In genomic region chr7:38086401-38086800, GRCm38 (mm10) we compare ENCODE assay signal across 9 mouse cellular contexts. TPM values are rescaled to one million over a fixed set of nuclear protein-coding genes. Genes with fewer than 3 reads are reported as not detected.
DNase-seq lines count a peak whose midpoint lies in the region; ATAC-seq and TF ChIP-seq lines count a peak whose summit lies in the region.
"Had no signal": no experiment of that assay in that cellular context is flagged by ENCODE, and none has a peak within 500 bp of the region (broad histone marks: within the 10 kb centered on the region; RNA-seq: fewer than 3 reads in every experiment).

No protein-coding gene starts in this region.

- H3K4me3 ChIP-seq in hindbrain, embryonic 13.5 days: no peak overlapping the region
- H3K4me3 ChIP-seq in hindbrain, postnatal 0 days (ENCODE audit: low read length): no peak overlapping the region
- no peak overlapping the region for H3K4me3 ChIP-seq in limb, embryonic 15.5 days

- H3K4me1 ChIP-seq in hindbrain, embryonic 13.5 days (replicated peaks): peaks cover 16% of the 10 kb centered on the region
- H3K4me1 ChIP-seq in hindbrain, postnatal 0 days (ENCODE audit: insufficient read depth, low read length): peaks cover 8% of the 10 kb centered on the region
- peaks cover 30% of the 10 kb centered on the region for H3K4me1 ChIP-seq in limb, embryonic 15.5 days

- H3K27me3 ChIP-seq in hindbrain, embryonic 13.5 days: peaks cover 30% of the 10 kb centered on the region
- H3K27me3 ChIP-seq in hindbrain, postnatal 0 days (ENCODE audit: insufficient read depth, low read length): no peaks in the 10 kb centered on the region
- H3K27me3 ChIP-seq in limb, embryonic 15.5 days: no peaks in the 10 kb centered on the region

- no peak overlapping the region for H3K27ac ChIP-seq in hindbrain, embryonic 13.5 days
- H3K27ac ChIP-seq in hindbrain, postnatal 0 days: no peak overlapping the region
- peak overlapping the region; percentile 81 for H3K27ac ChIP-seq in limb, embryonic 15.5 days

- 42% methylated on average over 8 of the region's 8 CpGs for WGBS in hindbrain, embryonic 13.5 days
- 37% methylated on average over 8 of the region's 8 CpGs for WGBS in hindbrain, postnatal 0 days
- 43% methylated on average over 8 of the region's 8 CpGs for WGBS in limb, embryonic 15.5 days

- peak overlapping the region; percentile 74; the same call in 1 of the 2 replicates for H3K4me2 ChIP-seq in hindbrain, embryonic 13.5 days
- H3K4me2 ChIP-seq in hindbrain, postnatal 0 days (ENCODE audit: low read depth, low read length): no peak overlapping the region
- H3K4me2 ChIP-seq in limb, embryonic 15.5 days: no peak overlapping the region

- H3K36me3 ChIP-seq in hindbrain, embryonic 13.5 days: no peaks in the 10 kb centered on the region
- H3K36me3 ChIP-seq in hindbrain, postnatal 0 days (ENCODE audit: insufficient read depth, low read length): no peaks in the 10 kb centered on the region
- H3K36me3 ChIP-seq in limb, embryonic 15.5 days: no peaks in the 10 kb centered on the region

- no peak for TF ChIP-seq CTCF in hindbrain, postnatal 0 days (IDR thresholded peaks at IDR 0.05; ENCODE audit: low read depth)

- ATAC-seq in hindbrain, embryonic 13.5 days (ENCODE audit: low FRiP score): no peak
- ATAC-seq in hindbrain, postnatal 0 days: no peak
- no peak for ATAC-seq in limb, embryonic 15.5 days (ENCODE audit: insufficient number of reproducible peaks, low FRiP score, low TSS enrichment, low read depth)
- ATAC-seq in megakaryocyte progenitor cell, adult 5-6 weeks (replicated peaks; ENCODE audit: poor library complexity): no peak

- 0 out of 2 replicates have a peak overlapping the region, but pooled peaks have one; percentile 14 for H3K9ac ChIP-seq in hindbrain, embryonic 13.5 days
- H3K9ac ChIP-seq in hindbrain, postnatal 0 days (replicated peaks; ENCODE audit: low read length): no peak overlapping the region
- no peak overlapping the region for H3K9ac ChIP-seq in limb, embryonic 15.5 days
- H3K9ac ChIP-seq: forebrain, postnatal 0 days had no signal

- DNase-seq in cerebellum, adult 9-10 months: peak; percentile 58
- DNase-seq in cerebellum, postnatal 25 days: no peak
- DNase-seq in hindbrain, postnatal 0 days (ENCODE audit: low spot score): no peak
- peak; percentile 19 for DNase-seq in R1 (ENCODE audit: low read depth, low spot score)
- DNase-seq in thymus, postnatal 36 days: no peak

- H3K9me3 ChIP-seq in hindbrain, embryonic 13.5 days: no peaks in the 10 kb centered on the region
- H3K9me3 ChIP-seq in hindbrain, postnatal 0 days (ENCODE audit: low read length): no peaks in the 10 kb centered on the region
- H3K9me3 ChIP-seq in limb, embryonic 15.5 days: no peaks in the 10 kb centered on the region

RNA-seq across cellular contexts. Expression of gene Ccne1, which starts 20.9 kb away (rescaled TPM):
- polyA plus RNA-seq in hindbrain, embryonic 13.5 days (2015; fragmentation: Nextera tagmentation; extraction: Ambion mirVana): 15.9 and 16.1 TPM in 2 replicates
- total RNA-seq in hindbrain, postnatal 0 days (2014; rRNA removed): 11.5 and 15.7 TPM in 2 replicates
- polyA plus RNA-seq in hindbrain, postnatal 0 days (2015; fragmentation: Nextera tagmentation; extraction: Ambion mirVana): 19.7 and 20.6 TPM in 2 replicates
- 55.6 and 62.3 TPM in 2 replicates for polyA plus RNA-seq in limb, embryonic 15.5 days (2015; fragmentation: Nextera tagmentation; extraction: Ambion mirVana)
- 17.0 and 20.3 TPM in 2 replicates for total RNA-seq in megakaryocyte progenitor cell, adult 5-6 weeks (2015)
- total RNA-seq in megakaryocyte progenitor cell, adult 5-6 weeks (2017): 29.3 and 32.4 TPM in 2 replicates

Comparison
In these comparisons a context has a peak if more than half of its experiments do, and no peak if none do; other contexts are left out.
1. DNase-seq: peak in cerebellum, adult 9-10 months (single experiment) and R1 (single experiment); none in cerebellum, postnatal 25 days (0 of 2), hindbrain, postnatal 0 days (single experiment) and thymus, postnatal 36 days (0 of 2).